Mouse (Mus musculus) MEL (cell line): Measurements from ENCODE around the gene Ephb2. TPM values are rescaled to one million over a fixed set of nuclear protein-coding genes. Genes with fewer than 3 reads are reported as not detected.

ENCODE experiments used
- DNase-seq: peaks from one replicate; pipeline ENCODE4 v3.0.0; 2011; ENCODE audit warnings: low read depth, low spot score
- H3K27ac ChIP-seq: 2 replicates; pipeline ENCODE4 v1.5.1; 2012; ENCODE audit warnings: low read depth, mild to moderate bottlenecking, control low read depth, low read length, moderate library complexity; ENCODE audit not compliant: control insufficient read depth
- H3K27me3 ChIP-seq, 2 experiments: fragments of 150-350 bp in 1 of 2; sonication (generic) in 1 of 2; 2 replicates each; pipeline ENCODE4 v1.6.1; 2012; ENCODE audit warnings: low read length in 2 of 2, mild to moderate bottlenecking in 2 of 2, improper control_type of control experiment in 1 of 2, moderate library complexity in 1 of 2; ENCODE audit not compliant: insufficient read depth in 2 of 2, control insufficient read depth in 1 of 2
- H3K36me3 ChIP-seq, 2 experiments: 2 replicates each; pipeline ENCODE4 v1.6.1; 2012 to 2014; ENCODE audit warnings: low read length in 2 of 2, improper control_type of control experiment in 1 of 2, inconsistent platforms in 1 of 2, mild to moderate bottlenecking in 1 of 2; ENCODE audit not compliant: insufficient read depth in 2 of 2, control insufficient read depth in 1 of 2
- H3K4me1 ChIP-seq, 2 experiments: fragments of 150-350 bp in 1 of 2; sonication (generic) in 1 of 2; 2 replicates each; pipeline ENCODE4 v1.6.1; 2012; ENCODE audit warnings: low read length in 2 of 2, improper control_type of control experiment in 1 of 2, mild to moderate bottlenecking in 1 of 2; ENCODE audit not compliant: insufficient read depth in 2 of 2, control insufficient read depth in 1 of 2
- H3K4me3 ChIP-seq, 2 experiments: fragments of 150-350 bp in 1 of 2; sonication (generic) in 1 of 2; 2 replicates each; pipeline ENCODE4 v1.5.1; 2012; ENCODE audit warnings: low read depth in 2 of 2, low read length in 2 of 2, mild to moderate bottlenecking in 2 of 2, moderate library complexity in 2 of 2, control low read depth in 1 of 2, improper control_type of control experiment in 1 of 2; ENCODE audit not compliant: control insufficient read depth in 1 of 2, insufficient read depth in 1 of 2
- H3K79me2 ChIP-seq: 2 replicates; pipeline ENCODE4 v1.6.1; 2012; ENCODE audit warnings: mild to moderate bottlenecking, low read length, moderate library complexity; ENCODE audit not compliant: control insufficient read depth, poor library complexity, insufficient read depth
- H3K9ac ChIP-seq: 2 replicates; pipeline ENCODE4 v1.6.1; 2012; ENCODE audit warnings: low read depth, mild to moderate bottlenecking, control low read depth, low read length, moderate library complexity; ENCODE audit not compliant: control insufficient read depth, poor library complexity, severe bottlenecking
- H3K9me3 ChIP-seq: fragments of 150-350 bp; sonication (generic); replicated peaks from 2 replicates; pipeline ENCODE4 v1.6.1; 2012; ENCODE audit warnings: mild to moderate bottlenecking, low read length, improper control_type of control experiment, moderate library complexity; ENCODE audit not compliant: insufficient read depth
- CHD1 ChIP-seq: IDR thresholded peaks from 2 replicates; pipeline ENCODE4 v1.6.1; 2012; ENCODE audit warnings: low read depth, mild to moderate bottlenecking, inconsistent platforms, low read length, improper control_type of control experiment
- CTCF ChIP-seq, 3 experiments: IDR thresholded peaks in 2 of 3; conservative IDR thresholded peaks in 1 of 3; 2 replicates each; pipeline ENCODE4 v1.5.1; 2011 to 2012; ENCODE audit warnings: low read length in 3 of 3, low read depth in 2 of 3, mild to moderate bottlenecking in 2 of 3, improper control_type of control experiment in 1 of 3, inconsistent platforms in 1 of 3, mixed read lengths in 1 of 3, moderate library complexity in 1 of 3; ENCODE audit not compliant: control insufficient read depth in 1 of 3, insufficient read depth in 1 of 3, poor library complexity in 1 of 3, severe bottlenecking in 1 of 3
- E2F4 ChIP-seq: IDR thresholded peaks from 2 replicates; pipeline ENCODE4 v1.6.1; 2011; ENCODE audit warnings: low read depth, low read length, improper control_type of control experiment, borderline replicate concordance
- ELF1 ChIP-seq: IDR thresholded peaks from 2 replicates; pipeline ENCODE4 v1.6.1; 2014; ENCODE audit warnings: low read depth, mild to moderate bottlenecking, inconsistent platforms, low read length, improper control_type of control experiment, moderate library complexity
- EP300 ChIP-seq, 2 experiments: IDR thresholded peaks; 2 replicates each; pipeline ENCODE4 v1.6.1; 2011; ENCODE audit warnings: improper control_type of control experiment in 2 of 2, low read length in 2 of 2, low read depth in 1 of 2, mild to moderate bottlenecking in 1 of 2
- GABPA ChIP-seq: IDR thresholded peaks from 2 replicates; pipeline ENCODE4 v1.6.1; 2012; ENCODE audit warnings: low read depth, mild to moderate bottlenecking, inconsistent platforms, low read length, improper control_type of control experiment, moderate library complexity
- GATA1 ChIP-seq: IDR thresholded peaks from 2 replicates; pipeline ENCODE4 v1.6.1; 2011; ENCODE audit warnings: low read depth, low read length, improper control_type of control experiment
- HCFC1 ChIP-seq: IDR thresholded peaks from 2 replicates; pipeline ENCODE4 v1.6.1; 2012; ENCODE audit warnings: low read depth, mild to moderate bottlenecking, inconsistent platforms, low read length, improper control_type of control experiment, moderate library complexity
- JUND ChIP-seq: IDR thresholded peaks from 2 replicates; pipeline ENCODE4 v1.6.1; 2011; ENCODE audit warnings: low read depth, mild to moderate bottlenecking, improper control_type of control experiment, low read length
- KAT2A ChIP-seq: conservative IDR thresholded peaks from 2 replicates; pipeline ENCODE4 v1.6.1; 2012; ENCODE audit warnings: low read depth, low read length, improper control_type of control experiment, inconsistent platforms
- MAFK ChIP-seq: IDR thresholded peaks from 2 replicates; pipeline ENCODE4 v1.6.1; 2011; ENCODE audit warnings: low read depth, mild to moderate bottlenecking, low read length, improper control_type of control experiment, borderline replicate concordance
- MXI1 ChIP-seq: IDR thresholded peaks from 2 replicates; pipeline ENCODE4 v1.6.1; 2011; ENCODE audit warnings: mild to moderate bottlenecking, low read depth, low read length, improper control_type of control experiment
- MYB ChIP-seq: IDR thresholded peaks from 2 replicates; pipeline ENCODE4 v1.6.1; 2011; ENCODE audit warnings: mild to moderate bottlenecking, low read depth, low read length, improper control_type of control experiment
- MYC ChIP-seq: IDR thresholded peaks from 2 replicates; pipeline ENCODE4 v1.6.1; 2011; ENCODE audit warnings: low read depth, mild to moderate bottlenecking, low read length, improper control_type of control experiment, moderate library complexity
- NELFE ChIP-seq: IDR thresholded peaks from 2 replicates; pipeline ENCODE4 v1.6.1; 2011; ENCODE audit warnings: low read depth, low read length, improper control_type of control experiment
- NRF1 ChIP-seq: IDR thresholded peaks from 2 replicates; pipeline ENCODE4 v1.6.1; 2014; ENCODE audit warnings: low read depth, mild to moderate bottlenecking, inconsistent platforms, low read length, improper control_type of control experiment, moderate library complexity; ENCODE audit not compliant: poor library complexity, insufficient read depth, severe bottlenecking
- POLR2AphosphoS5 ChIP-seq: IDR thresholded peaks from 2 replicates; pipeline ENCODE4 v1.6.1; 2012; ENCODE audit warnings: low read depth, borderline replicate concordance, mild to moderate bottlenecking, inconsistent platforms, low read length, moderate library complexity, mixed read lengths
- RCOR1 ChIP-seq: IDR thresholded peaks from 2 replicates; pipeline ENCODE4 v1.6.1; 2012; ENCODE audit warnings: low read depth, mild to moderate bottlenecking, inconsistent platforms, low read length, improper control_type of control experiment
- SMC3 ChIP-seq: IDR thresholded peaks from 2 replicates; pipeline ENCODE4 v1.6.1; 2011; ENCODE audit warnings: low read depth, low read length, improper control_type of control experiment
- TCF12 ChIP-seq: IDR thresholded peaks from 2 replicates; pipeline ENCODE4 v1.6.1; 2014; ENCODE audit warnings: low read depth, mild to moderate bottlenecking, inconsistent platforms, low read length, improper control_type of control experiment, moderate library complexity
- UBTF ChIP-seq: IDR thresholded peaks from 2 replicates; pipeline ENCODE4 v1.6.1; 2012; ENCODE audit warnings: low read depth, mild to moderate bottlenecking, inconsistent platforms, low read length, improper control_type of control experiment, moderate library complexity, borderline replicate concordance; ENCODE audit not compliant: insufficient read depth
- USF2 ChIP-seq, 2 experiments: IDR thresholded peaks; 2 replicates each; pipeline ENCODE4 v1.6.1; 2011 to 2012; ENCODE audit warnings: improper control_type of control experiment in 2 of 2, low read length in 2 of 2, borderline replicate concordance in 1 of 2, inconsistent platforms in 1 of 2, low read depth in 1 of 2, mild to moderate bottlenecking in 1 of 2; ENCODE audit not compliant: insufficient read depth in 1 of 2
- polyA plus RNA-seq, 2 experiments: library from polyadenylated mRNA; stranded (reverse) in 1 of 2; unstranded in 1 of 2; fragments of >175 nt in 1 of 2; fragments of >200 nt in 1 of 2; gene quantifications; 2 replicates each; pipeline versions ENCODE4 v1.2.1 to v1.2.4; 2012; ENCODE audit warnings: low replicate concordance in 2 of 2, low read depth in 1 of 2; ENCODE audit not compliant: insufficient read length in 2 of 2, insufficient read depth in 1 of 2, missing spikeins in 1 of 2
- total RNA-seq: library from RNA; depleted of rRNA; stranded (reverse); fragments of 300-350 nt; gene quantifications from 2 replicates; pipeline ENCODE4 v1.2.3, GENCODE M21; 2012

Ephb2 gene
- total and polyA plus RNA-seq, 3 experiments: 1.9 to 4.1 TPM; not detected in 1

GRCm38 (mm10) chr4:136626590-136626989, 209.2 kb downstream of the Ephb2 start:
- Histone ChIP-seq H3K4me3 (no peak overlapping the region), H3K27me3 (no peaks in the 10 kb centered on the region), H3K4me1 (no peaks in the 10 kb centered on the region), H3K9me3 (no peaks in the 10 kb centered on the region), H3K79me2 (no peaks in the 10 kb centered on the region), H3K9ac (no peak overlapping the region), H3K27ac (no peak overlapping the region), H3K36me3 (no peaks in the 10 kb centered on the region)
- TF ChIP-seq POLR2AphosphoS5: no peak
- no peak for TF ChIP-seq NRF1
- no peak for TF ChIP-seq CTCF (IDR thresholded peaks at IDR 0.05 in 2 of 3, conservative IDR thresholded peaks at IDR 0.05 in 1 of 3; ENCODE audit: control insufficient read depth in 1 of 3, insufficient read depth in 1 of 3, low read depth in 2 of 3, low read length in 3 of 3, poor library complexity in 1 of 3, severe bottlenecking in 1 of 3)
- TF ChIP-seq KAT2A: no peak
- no peak for TF ChIP-seq MYB
- no peak for TF ChIP-seq NELFE
- DNase-seq: no peak

DNA sequence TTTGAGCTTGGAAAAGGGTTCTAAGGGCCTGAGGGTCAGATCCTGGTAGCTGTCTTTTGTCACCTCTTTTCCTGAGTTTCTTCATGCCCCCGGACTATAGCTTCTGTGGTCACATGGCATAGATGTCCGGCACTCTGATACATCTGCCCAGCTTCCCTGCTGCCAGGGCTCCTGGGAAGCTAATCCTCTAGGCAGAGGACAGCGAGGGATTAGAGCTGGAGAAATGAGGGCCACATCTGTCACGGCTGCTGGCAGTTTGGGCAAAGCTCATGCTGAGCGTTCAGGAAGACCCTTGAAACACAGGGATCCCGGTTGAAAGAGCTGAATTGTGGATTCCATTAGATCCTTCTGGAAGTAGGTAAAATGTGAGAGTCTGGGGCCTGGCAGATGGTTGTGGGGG, 213.4 kb downstream of the Ephb2 start, which contains the start of gene Lactbl1:
Gene Lactbl1 (plus strand): TSS at position 234 of the 400 bp plus-strand sequence.
- Histone ChIP-seq H3K9me3 (no peaks in the 10 kb centered on the region), H3K27ac (no peak within 1 kb of the TSS), H3K36me3 (no peaks in the 10 kb centered on the region), H3K9ac (no peak within 1 kb of the TSS), H3K79me2 (no peaks in the 10 kb centered on the region), H3K4me3 (no peak within 1 kb of the TSS), H3K27me3 (no peaks in the 10 kb centered on the region; a peak in 1 of 4 replicates), H3K4me1 (no peaks in the 10 kb centered on the region)
- DNase-seq: no peak
- no peak for TF ChIP-seq SMC3
- TF ChIP-seq UBTF: no peak
- TF ChIP-seq GATA1: no peak
- TF ChIP-seq MYC: no peak
- TF ChIP-seq RCOR1: no peak
- no peak for TF ChIP-seq E2F4
- no peak for TF ChIP-seq POLR2AphosphoS5
- no peak for TF ChIP-seq MXI1
- TF ChIP-seq GABPA: no peak
- TF ChIP-seq HCFC1: no peak
- TF ChIP-seq CHD1: no peak
- TF ChIP-seq EP300 (IDR thresholded peaks at IDR 0.05; ENCODE audit: low read depth in 1 of 2, low read length in 2 of 2): no peak
- no peak for TF ChIP-seq JUND
- TF ChIP-seq TCF12: no peak
- TF ChIP-seq MAFK: no peak
- TF ChIP-seq USF2 (IDR thresholded peaks at IDR 0.05; ENCODE audit: borderline replicate concordance in 1 of 2, insufficient read depth in 1 of 2, low read depth in 1 of 2, low read length in 2 of 2): no peak
- no peak for TF ChIP-seq NELFE
- TF ChIP-seq ELF1: no peak
